Mouse (Mus musculus) left cerebral cortex, adult 9 months (tissue): ENCODE measurements around the gene Macrod2.
A peak's percentile ranks its signal among the peaks of the same experiment; 100 is the strongest.

Source experiments
- DNase-seq, 2 experiments: peaks; one replicate each; pipeline ENCODE4 v3.0.0; 2022; ENCODE audit warnings: low spot score in 2 of 2

Gene Macrod2

GRCm38 (mm10) chr2:141289059-141289713 is 894.1 kb downstream of the Macrod2 start:
- DNase-seq: no peak

GRCm38 (mm10) chr2:141292847-141293246 is 897.7 kb downstream of the Macrod2 start:
- DNase-seq: no peak

GRCm38 (mm10) chr2:141299168-141299567 is 904.1 kb downstream of the Macrod2 start:
- DNase-seq: no peak

- no peak for DNase-seq
These were observed 905.9 kb downstream of the Macrod2 start for GRCm38 (mm10) chr2:141301030-141301429.

DNA sequence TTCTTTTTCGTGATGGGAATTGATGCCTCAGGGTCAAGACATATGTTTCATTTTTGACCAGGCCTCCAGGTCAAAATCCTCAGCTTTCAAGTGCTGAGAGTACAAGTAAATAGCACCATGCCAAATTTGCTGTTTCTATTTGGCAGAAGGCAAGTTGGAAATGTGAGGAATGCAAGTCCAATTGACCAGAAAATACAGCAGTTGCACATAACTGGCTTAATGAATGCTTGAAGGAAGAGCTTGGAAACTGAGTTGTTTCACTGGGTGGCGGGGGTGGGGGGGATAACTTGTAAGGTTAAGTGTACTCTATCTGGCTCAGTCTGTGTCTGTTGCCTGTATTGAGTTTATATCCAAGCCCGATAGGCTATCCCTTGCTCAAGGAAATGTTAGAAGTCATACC is 913.3 kb downstream of the Macrod2 start:
- DNase-seq: no peak

DNA sequence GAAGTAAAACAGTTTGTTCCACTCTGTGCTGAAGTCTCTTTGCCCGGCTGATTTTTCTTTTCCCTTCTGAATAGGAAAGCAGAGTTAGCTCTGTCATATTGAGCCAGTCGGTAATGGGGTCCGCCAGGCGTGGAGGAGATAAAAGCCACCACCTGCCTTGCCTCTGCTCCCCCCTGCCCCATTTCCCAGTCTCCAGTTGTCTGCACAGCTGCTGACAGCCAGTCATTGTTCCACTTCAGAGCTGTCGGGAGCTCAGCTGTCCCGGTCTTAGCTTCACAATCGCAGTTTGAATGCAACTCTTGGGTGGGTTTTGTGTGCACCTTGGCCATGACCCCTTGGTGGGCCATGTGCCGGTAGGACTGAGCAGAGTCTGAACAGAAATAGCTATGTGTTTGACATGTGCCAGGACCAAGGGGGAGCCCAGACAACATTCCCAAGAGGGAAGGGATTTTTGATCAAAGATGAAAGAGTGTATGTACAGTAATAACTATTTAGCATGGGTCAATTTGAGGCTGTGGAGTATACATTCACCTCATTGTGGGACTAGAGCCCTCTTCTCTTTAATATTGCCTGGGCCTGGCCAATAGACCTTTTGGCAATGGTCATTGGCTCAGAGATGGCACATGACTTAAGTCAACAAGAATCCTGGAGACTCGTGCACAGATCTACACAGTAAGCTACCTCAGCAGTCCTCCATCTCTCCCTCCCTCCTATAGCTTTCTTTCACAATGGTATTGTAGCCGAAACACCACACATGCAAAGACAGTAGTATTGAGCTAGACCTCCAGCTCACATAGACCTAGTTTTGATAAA is 917.2 kb downstream of the Macrod2 start:
- no peak for DNase-seq

DNA sequence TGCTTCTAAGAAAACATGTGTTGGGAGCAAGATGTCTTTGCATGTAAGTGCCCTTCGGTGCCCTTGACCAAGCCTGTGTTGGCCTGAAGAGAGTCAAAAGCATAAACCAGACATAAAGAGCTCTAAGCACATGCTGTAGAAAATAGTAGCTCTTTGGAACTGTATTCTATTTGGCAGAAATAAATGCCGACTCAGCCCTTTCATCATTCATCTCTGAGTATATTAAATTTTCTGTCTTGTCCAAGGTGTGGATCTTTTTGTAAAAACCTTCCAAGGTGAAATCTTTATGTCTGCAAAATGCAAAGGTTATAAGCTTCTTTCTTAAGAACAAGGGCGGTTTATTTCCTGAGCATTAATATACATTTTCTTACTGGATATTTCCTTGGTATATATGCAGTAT is 920.2 kb downstream of the Macrod2 start:
- no peak for DNase-seq

DNA sequence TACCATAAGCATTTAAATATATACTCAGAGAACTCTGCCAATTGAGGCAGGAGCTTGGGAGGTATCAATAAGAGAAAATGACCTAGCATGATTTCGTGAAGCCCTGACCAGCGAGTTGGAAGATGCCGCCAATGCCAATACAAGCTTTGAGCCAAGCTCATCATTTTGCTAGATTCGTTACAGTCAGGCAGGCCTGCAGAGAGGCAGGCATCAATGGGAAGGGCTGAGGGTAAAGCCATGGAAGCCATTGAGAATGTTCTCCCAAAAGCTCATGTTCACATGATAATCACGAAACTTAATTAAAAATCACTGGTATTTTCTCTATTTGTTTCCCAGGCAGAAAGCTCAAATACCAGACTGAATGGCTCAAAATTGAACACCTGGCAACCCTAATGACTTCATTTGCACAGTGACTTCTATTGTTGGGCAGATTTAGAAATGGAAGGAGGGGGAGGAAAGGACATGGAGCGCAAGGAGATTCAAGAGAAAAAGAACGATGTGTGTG is 928.9 kb downstream of the Macrod2 start:
- no peak for DNase-seq

DNA sequence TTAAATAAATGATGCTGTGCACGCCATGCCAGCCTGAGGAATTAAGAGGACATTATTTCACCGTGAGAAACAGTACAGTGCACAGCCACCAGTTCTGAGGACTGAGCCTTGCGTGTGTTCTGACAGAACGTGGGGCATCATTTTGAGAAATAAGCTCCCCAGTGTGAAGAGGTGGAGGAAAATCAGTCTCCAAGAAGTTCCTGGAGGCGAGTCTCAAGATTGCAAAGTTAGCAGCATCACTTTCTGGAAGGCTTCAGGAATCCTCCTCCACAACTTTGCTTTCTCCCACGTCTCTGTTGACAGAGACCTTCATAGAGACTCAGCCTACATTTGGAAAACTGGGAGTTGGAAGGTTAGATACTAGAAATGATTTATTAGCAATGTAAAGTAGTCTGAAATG is 932.2 kb downstream of the Macrod2 start:
- peak; percentile 22 to 26 for DNase-seq

- peak in 1 of 2 experiments; percentile 3 for DNase-seq
These were observed 942.6 kb downstream of the Macrod2 start for GRCm38 (mm10) chr2:141337708-141338107.

- no peak for DNase-seq
These were observed 949.0 kb downstream of the Macrod2 start for GRCm38 (mm10) chr2:141343988-141344535.

- no peak for DNase-seq
These were observed 957.5 kb downstream of the Macrod2 start for GRCm38 (mm10) chr2:141352623-141353022.

DNA sequence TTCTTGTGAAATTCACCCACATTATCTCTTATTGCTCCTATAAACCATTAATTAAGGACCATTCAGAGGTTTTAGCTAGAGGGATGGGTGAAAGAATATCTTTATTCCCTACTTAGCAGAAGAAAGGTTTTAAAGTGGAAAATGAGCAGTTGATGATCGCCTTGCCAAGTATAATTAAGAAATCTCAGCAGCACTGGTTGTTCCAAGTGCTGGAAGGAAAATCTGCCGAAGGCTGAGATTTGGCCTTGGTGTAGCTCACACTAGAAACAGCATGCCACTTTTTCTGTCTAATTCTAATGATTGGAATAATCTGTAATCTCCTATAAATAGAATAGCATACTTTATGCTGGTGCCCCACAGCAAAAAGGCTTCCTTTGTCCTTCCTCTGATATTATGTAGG is 993.5 kb downstream of the Macrod2 start:
- DNase-seq: no peak

GRCm38 (mm10) chr2:141391229-141391628 is 996.1 kb downstream of the Macrod2 start:
- DNase-seq: no peak

DNA sequence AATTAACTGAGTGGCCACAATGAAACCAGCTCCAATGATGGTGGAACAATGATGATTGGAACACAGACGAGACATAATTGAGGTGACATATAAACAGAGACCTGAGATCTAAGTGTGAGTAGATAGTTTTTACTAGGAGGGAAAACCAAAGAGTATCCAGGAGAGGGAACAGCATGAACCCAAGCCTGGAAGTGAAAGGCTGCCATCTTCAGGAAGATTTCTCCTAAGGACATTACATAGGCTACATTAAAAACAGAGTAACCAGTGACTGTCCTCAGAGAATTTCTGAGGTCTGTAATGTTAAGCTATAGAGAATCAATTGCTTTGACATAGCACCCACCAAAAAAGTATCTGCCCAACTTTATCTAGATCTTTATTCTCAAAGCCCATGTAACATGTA is 999.7 kb downstream of the Macrod2 start:
- DNase-seq: no peak

- no peak for DNase-seq
These were observed 1013.7 kb downstream of the Macrod2 start for GRCm38 (mm10) chr2:141408766-141409165.

GRCm38 (mm10) chr2:141416436-141416835 is 1021.3 kb downstream of the Macrod2 start:
- no peak for DNase-seq

DNA sequence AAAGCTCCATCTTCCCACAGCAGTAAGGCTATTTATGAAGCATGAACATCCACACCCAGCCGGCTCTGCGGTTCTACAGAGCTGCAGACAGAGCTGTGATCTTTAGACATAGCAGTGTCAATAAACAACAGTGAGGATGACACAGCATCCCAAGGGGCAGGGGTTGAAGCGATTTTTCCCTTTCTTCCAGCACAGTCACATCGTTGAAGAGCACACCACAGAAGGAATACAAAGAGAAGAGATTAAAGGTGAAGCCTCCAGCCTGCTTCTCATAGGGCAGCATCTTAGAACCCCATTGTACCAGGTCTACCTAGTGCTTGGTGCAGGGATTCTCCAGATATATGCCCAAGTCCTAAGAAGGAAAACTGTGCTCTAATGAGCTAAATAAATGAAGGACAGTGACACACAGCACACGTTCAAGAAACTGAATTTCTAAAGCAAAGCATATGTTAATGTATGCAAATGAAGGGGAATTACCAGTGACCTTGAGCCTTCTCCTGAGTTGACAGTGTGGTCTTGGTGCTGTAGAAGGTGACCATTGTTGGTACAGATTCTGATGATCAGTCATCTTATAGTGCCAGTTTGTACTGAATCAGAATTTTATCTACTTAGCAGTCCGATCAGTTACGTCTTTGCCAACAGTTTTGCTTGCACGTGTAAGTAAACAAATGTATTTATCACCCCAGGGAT is 1021.9 kb downstream of the Macrod2 start:
- DNase-seq: no peak

GRCm38 (mm10) chr2:141419806-141420205 is 1024.7 kb downstream of the Macrod2 start:
- no peak for DNase-seq

GRCm38 (mm10) chr2:141434084-141434483 is 1039.0 kb downstream of the Macrod2 start:
- no peak for DNase-seq

DNA sequence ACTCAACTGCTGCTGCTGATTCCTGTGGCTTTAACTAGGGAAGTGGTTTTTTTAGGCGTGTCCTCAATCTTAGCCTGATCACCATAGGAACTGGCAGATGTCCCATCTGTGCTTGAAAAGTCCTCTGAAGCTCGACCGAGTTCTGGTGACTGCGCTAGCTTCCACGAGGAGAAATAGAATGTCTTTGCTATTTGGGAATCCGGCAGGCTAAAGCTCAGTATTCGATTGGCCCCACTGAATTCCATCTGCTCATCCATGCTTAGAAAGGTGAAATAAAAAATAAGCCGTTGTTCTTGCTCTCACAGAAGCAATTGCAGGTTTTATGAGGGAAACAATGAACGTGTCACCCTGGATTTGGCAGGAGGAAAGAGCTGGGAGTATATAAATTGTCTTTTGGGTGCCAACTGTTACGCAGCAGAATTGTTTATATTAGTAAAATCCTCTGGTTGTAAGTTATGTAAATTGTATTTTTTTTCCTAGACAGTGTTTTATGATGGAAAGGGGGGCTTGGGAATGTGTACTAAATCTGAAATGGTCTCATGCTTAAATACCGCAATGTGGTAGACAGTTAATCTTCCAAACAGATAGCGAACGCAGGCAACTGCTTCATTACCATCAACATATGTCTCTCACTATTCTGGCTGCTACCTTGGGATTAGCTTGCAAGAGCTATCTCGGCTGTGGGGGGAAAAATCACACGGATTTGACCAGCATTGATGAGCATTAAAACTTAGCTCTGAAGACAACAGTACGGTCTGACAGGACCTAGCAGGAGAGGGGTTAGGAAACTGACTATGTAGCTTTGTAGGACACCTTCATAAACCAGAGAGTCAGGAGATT is 1039.8 kb downstream of the Macrod2 start:
- peak in 1 of 2 experiments; percentile 40 for DNase-seq
